8 mouse cellular contexts compared by ENCODE assay signal in genomic region chr14:28507471-28507870, GRCm38 (mm10). TPM values are rescaled to one million over a fixed set of nuclear protein-coding genes. Genes with fewer than 3 reads are reported as not detected.
DNase-seq lines count a peak whose midpoint lies in the region; ATAC-seq and TF ChIP-seq lines count a peak whose summit lies in the region.

No protein-coding gene starts in this region.

- in situ Hi-C loops in ES-E14 (cut with MboI; ENCODE audit: low sequenced_read_pairs in 2 of 2, unreplicated experiment in 2 of 2): loop anchor here (10.0 to 25.0 kb wide), 3 partner anchors 570 to 1217 kb away; partner anchors contain the start of gene Cacna2d3 (in 2 of the 2)

- 1% methylated on average over 18 of the region's 18 CpGs for WGBS in hindbrain, embryonic 10.5 days

- no peaks in the 10 kb centered on the region for H3K9me3 ChIP-seq in ES-E14 (ENCODE audit: control insufficient read depth, insufficient read depth, low read depth, low read length)
- no peaks in the 10 kb centered on the region for H3K9me3 ChIP-seq in hindbrain, embryonic 10.5 days

- 0 out of 4 replicates have a peak overlapping the region, but pooled peaks of 1 of the 2 experiments have one; percentile 28 for H3K4me3 ChIP-seq in ES-E14 (ENCODE audit: insufficient read depth in 1 of 2, low read depth in 1 of 2, low read length in 2 of 2, poor library complexity in 1 of 2, severe bottlenecking in 1 of 2)
- peak overlapping the region; percentile 72 for H3K4me3 ChIP-seq in hindbrain, embryonic 10.5 days

- no peaks in the 10 kb centered on the region for H3K4me1 ChIP-seq in ES-E14 (ENCODE audit: control insufficient read depth in 2 of 2, insufficient read depth in 2 of 2, low read length in 2 of 2, poor library complexity in 1 of 2)
- H3K4me1 ChIP-seq in hindbrain, embryonic 10.5 days (replicated peaks): peaks cover 85% of the 10 kb centered on the region

- no peaks in the 10 kb centered on the region for H3K36me3 ChIP-seq in ES-E14 (ENCODE audit: control insufficient read depth, insufficient read depth, low read length, poor library complexity, severe bottlenecking)
- H3K36me3 ChIP-seq in hindbrain, embryonic 10.5 days: no peaks in the 10 kb centered on the region

- peak; percentile 58 for ATAC-seq in frontal cortex, adult (ENCODE audit: low TSS enrichment)
- ATAC-seq in erythroid progenitor cell, adult 5-6 weeks (replicated peaks; ENCODE audit: low FRiP score, poor library complexity, severe bottlenecking): no peak

- no peak for DNase-seq in ES-E14 (ENCODE audit: low read depth, low spot score)
- peak; percentile 20 for DNase-seq in cerebellum, adult 9-10 months
- DNase-seq in hindbrain, embryonic 10.5 days (ENCODE audit: low spot score): peak; percentile 88
- peak; percentile 58 to 61 for DNase-seq in layer of hippocampus, postnatal 36 days
- DNase-seq in lung, postnatal 25 days (ENCODE audit: low spot score): peak; percentile 57
- DNase-seq in right cerebral cortex, adult 18-20 months: peak; percentile 62

- H3K27me3 ChIP-seq in hindbrain, embryonic 10.5 days (ENCODE audit: insufficient read depth, poor library complexity, severe bottlenecking): peaks cover 70% of the 10 kb centered on the region

- H3K9ac ChIP-seq in ES-E14 (ENCODE audit: insufficient read depth, low read depth, low read length, poor library complexity, severe bottlenecking): no peak overlapping the region

- no peak overlapping the region for H3K27ac ChIP-seq in ES-E14 (ENCODE audit: insufficient read depth, low read depth, low read length, poor library complexity, severe bottlenecking)
- peak overlapping the region; percentile 96 for H3K27ac ChIP-seq in hindbrain, embryonic 10.5 days

TF ChIP-seq in ES-E14, 5 proteins besides CTCF, POLR2A, EP300 and RAD21:
- TF ChIP-seq ZC3H11A (IDR thresholded peaks at IDR 0.05; ENCODE audit: borderline replicate concordance, low read depth, low read length): peak; percentile 41; the same call in 1 of the 2 replicates
- TF ChIP-seq ZNF384 (IDR thresholded peaks at IDR 0.05; ENCODE audit: low read depth, low read length): no peak
- TF ChIP-seq MAFK (IDR thresholded peaks at IDR 0.05; ENCODE audit: insufficient read depth, low read depth, low read length): no peak

RNA-seq across cellular contexts. Expression of gene Wnt5a, which starts 2.9 kb away (rescaled TPM):
- total RNA-seq in ES-E14 (2012; rRNA removed): 4.0 and 4.9 TPM in 2 replicates
- 31.2 and 38.8 TPM in 2 replicates for polyA plus RNA-seq in hindbrain, embryonic 10.5 days (2016; fragmentation: Nextera tagmentation; extraction: Ambion mirVana)
- 10 to 100 TPM; 10.1 to 11.2 TPM for total RNA-seq in layer of hippocampus, postnatal 36 days (2021)
- not detected in 2 replicates for total RNA-seq in erythroid progenitor cell, adult 5-6 weeks (2015; ENCODE audit: low replicate concordance)
- total RNA-seq in erythroid progenitor cell, adult 5-6 weeks (2017; ENCODE audit: low replicate concordance): not detected in 2 replicates
